Mouse (Mus musculus) G1E (cell line): ENCODE results near the gene Bhlhe23.

ENCODE experiments used
- CTCF ChIP-seq: IDR thresholded peaks from 2 replicates; pipeline ENCODE4 v1.5.1; 2012; ENCODE audit warnings: low read depth, low read length, inconsistent platforms, mixed read lengths
- GATA2 ChIP-seq: IDR thresholded peaks from 2 replicates; pipeline ENCODE4 v1.6.1; 2012; ENCODE audit warnings: low read depth, low read length, inconsistent platforms, borderline replicate concordance
- POLR2AphosphoS5 ChIP-seq: IDR thresholded peaks from 2 replicates; pipeline ENCODE4 v1.6.1; 2012; ENCODE audit warnings: low read depth, low read length, inconsistent platforms; ENCODE audit not compliant: insufficient replicate concordance
- TAL1 ChIP-seq: conservative IDR thresholded peaks from 2 replicates; pipeline ENCODE4 v1.6.1; 2012; ENCODE audit warnings: low read depth, low read length, inconsistent platforms, mixed read lengths

DNA sequence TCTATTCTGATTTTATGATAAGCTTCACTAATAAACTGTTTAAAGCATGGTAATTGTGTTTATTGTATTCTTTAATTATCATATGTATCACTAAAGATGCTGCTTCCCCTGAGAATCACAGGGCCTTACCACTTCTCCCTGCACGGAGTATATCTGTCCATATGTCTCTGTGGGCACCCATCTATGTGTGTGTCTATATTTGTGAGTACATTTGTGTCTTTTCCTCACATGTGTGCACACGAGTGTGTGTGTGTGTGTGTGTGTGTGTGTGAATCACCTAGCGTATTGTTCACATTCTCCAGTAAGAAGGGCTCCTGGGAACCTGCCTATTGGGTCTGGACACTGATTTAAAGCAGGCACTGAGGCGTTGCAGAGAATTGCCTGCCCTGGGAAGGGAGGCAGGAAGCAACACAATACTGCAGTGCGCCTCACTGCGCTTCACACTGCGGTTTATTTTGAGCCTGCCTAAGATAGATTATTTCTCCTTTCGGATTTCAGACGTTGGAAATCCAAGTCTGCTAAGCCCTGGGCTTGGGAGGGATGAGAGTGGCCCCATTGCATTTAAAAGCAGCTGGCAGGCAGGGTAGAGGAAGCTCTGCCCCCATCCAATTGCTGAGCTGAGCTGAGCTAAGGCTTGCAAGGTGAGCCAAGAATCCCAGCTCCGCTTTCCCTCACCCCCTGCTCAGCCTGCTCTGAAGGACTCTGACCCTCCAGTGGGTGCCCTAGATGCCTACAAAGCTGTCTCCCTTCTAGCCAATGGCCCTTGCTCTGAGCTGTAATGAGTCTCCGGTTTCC lies 48.6 kb upstream of the Bhlhe23 start:
- TF ChIP-seq TAL1 (no peak), CTCF (no peak), POLR2AphosphoS5 (no peak), GATA2 (no peak)
